Mouse (Mus musculus) liver, adult 2 months (tissue): Measurements from ENCODE around the gene Cdx2. TPM values are rescaled to one million over a fixed set of nuclear protein-coding genes. Genes with fewer than 3 reads are reported as not detected.

Experiments used
- DNase-seq: peaks from one replicate; pipeline ENCODE4 v3.0.0-alpha.2; 2011; ENCODE audit warnings: low read depth, low spot score; ENCODE audit errors: extremely low read depth
- H3K27ac ChIP-seq: fragments of 200-500 bp; replicated peaks from 2 replicates; pipeline ENCODE4 v1.5.1; 2012; ENCODE audit warnings: low read depth, mild to moderate bottlenecking, control low read depth, inconsistent platforms, low read length; ENCODE audit not compliant: insufficient read depth
- H3K27me3 ChIP-seq: fragments of 200-500 bp; 2 replicates; pipeline ENCODE4 v1.6.1; 2012; ENCODE audit warnings: mild to moderate bottlenecking, moderate library complexity, low read length, inconsistent platforms; ENCODE audit not compliant: control insufficient read depth, insufficient read depth
- H3K36me3 ChIP-seq: fragments of 200-500 bp; 2 replicates; pipeline ENCODE4 v1.6.1; 2012; ENCODE audit warnings: low read length, inconsistent platforms; ENCODE audit not compliant: control insufficient read depth, insufficient read depth
- H3K4me1 ChIP-seq: fragments of 200-500 bp; 2 replicates; pipeline ENCODE4 v1.6.1; 2011; ENCODE audit warnings: low read length; ENCODE audit not compliant: control insufficient read depth, insufficient read depth
- H3K4me3 ChIP-seq: fragments of 200-500 bp; 2 replicates; pipeline ENCODE4 v1.5.1; 2011; ENCODE audit warnings: low read depth, mild to moderate bottlenecking, control low read depth, low read length, moderate library complexity; ENCODE audit not compliant: insufficient read depth
- H3K79me2 ChIP-seq: fragments of 200-500 bp; 2 replicates; pipeline ENCODE4 v1.6.1; 2012; ENCODE audit warnings: inconsistent platforms, mild to moderate bottlenecking, low read length, moderate library complexity; ENCODE audit not compliant: control insufficient read depth, insufficient read depth
- H3K9ac ChIP-seq: fragments of 200-500 bp; 2 replicates; pipeline ENCODE4 v1.6.1; 2012; ENCODE audit warnings: low read depth, mild to moderate bottlenecking, control low read depth, inconsistent platforms, low read length
- CTCF ChIP-seq: fragments of 200-500 bp; IDR thresholded peaks from 2 replicates; pipeline ENCODE4 v1.5.1; 2011; ENCODE audit warnings: low read depth, low read length, control low read depth
- POLR2A ChIP-seq: fragments of 200-500 bp; IDR thresholded peaks from 2 replicates; pipeline ENCODE4 v1.6.1; 2011; ENCODE audit warnings: low read length, control low read depth; ENCODE audit not compliant: insufficient read depth; ENCODE audit errors: extremely low read depth
- whole genome bisulfite sequencing: fragments of 180-500 bp; shearing (Covaris S2); methylation state at CpG from one replicate; pipeline ENCODE4 v1.1.7; 2018; 5-methylcytosine and 5-hydroxymethylcytosine counted together
- polyA plus RNA-seq: library from polyadenylated mRNA; depleted of rRNA; stranded (reverse); fragments of >200 nt; gene quantifications from 2 replicates; pipeline ENCODE4 v1.2.3, GENCODE M21; 2012; rRNA removed
- total RNA-seq: library from RNA; depleted of rRNA; stranded (reverse); fragments of >200 nt; gene quantifications from 2 replicates; pipeline ENCODE4 v1.2.3, GENCODE M21; 2014; rRNA removed

The Cdx2 gene
- total and polyA plus RNA-seq, 2 experiments: 0.04 TPM; not detected in 1

DNA sequence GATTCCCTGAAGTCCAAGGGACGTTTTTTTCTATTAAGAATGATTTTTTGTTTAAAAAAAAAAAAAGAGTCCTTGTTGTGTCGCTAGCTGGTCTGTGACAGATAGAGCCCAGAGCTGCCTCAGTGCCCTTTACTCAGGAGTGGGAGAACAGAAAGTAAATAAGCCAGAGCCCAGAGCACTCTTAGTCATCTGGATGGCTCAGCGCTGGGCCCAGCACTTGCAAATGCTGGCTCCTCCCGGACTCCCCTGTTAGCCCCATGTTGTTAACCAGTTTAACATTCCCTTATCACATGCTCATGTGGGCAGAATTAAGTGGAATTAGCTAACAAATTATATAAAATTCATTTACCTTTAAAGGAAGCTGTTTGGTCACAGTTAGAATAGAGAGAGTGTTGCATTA is 43.1 kb downstream of the Cdx2 start:
- TF ChIP-seq POLR2A (no peak), CTCF (no peak)
- WGBS: 30% methylated on average over 4 of the region's 4 CpGs
- H3K79me2 ChIP-seq: no peaks in the 10 kb centered on the region
- H3K9ac ChIP-seq: no peak overlapping the region
- no peaks in the 10 kb centered on the region for H3K36me3 ChIP-seq
- no peaks in the 10 kb centered on the region for H3K4me1 ChIP-seq
- H3K27ac ChIP-seq: no peak overlapping the region
- no peak for DNase-seq
- peaks cover 17% of the 10 kb centered on the region for H3K27me3 ChIP-seq
- no peak overlapping the region for H3K4me3 ChIP-seq

DNA sequence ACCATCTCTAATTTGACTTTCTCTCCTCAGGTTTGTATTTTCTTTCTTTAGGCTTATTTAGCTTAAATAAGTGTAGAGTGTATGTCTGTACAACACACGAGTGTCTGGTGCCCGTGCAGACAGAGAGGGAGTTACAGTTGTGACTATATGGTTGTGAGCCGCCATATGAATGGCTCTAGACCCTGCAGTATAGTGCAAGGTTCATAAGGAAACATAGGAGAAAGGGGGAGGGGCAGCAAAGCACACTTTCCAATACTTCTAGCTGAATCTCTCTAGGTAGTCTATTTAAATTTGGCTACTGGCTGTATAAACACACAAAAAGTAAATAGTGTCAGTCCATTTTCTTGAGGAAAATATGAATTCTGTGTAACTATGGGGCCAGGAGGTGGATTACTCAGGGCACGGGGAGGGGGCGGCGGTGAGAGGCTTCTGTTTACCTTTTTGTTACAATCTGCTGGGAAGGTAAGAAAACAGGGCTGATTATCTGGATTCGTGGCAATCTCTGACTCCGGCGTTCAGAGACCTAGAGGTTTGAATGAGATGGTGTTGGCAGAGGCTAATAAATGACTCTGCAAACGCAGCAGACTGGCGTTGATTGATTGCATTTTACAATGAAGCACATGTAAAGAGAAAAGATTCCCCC is 45.0 kb downstream of the Cdx2 start:
- H3K79me2 ChIP-seq: no peaks in the 10 kb centered on the region
- H3K4me1 ChIP-seq: no peaks in the 10 kb centered on the region
- H3K4me3 ChIP-seq: no peak overlapping the region
- DNase-seq: no peak
- no peaks in the 10 kb centered on the region for H3K36me3 ChIP-seq
- no peak for TF ChIP-seq POLR2A
- no peak for TF ChIP-seq CTCF
- H3K27ac ChIP-seq: no peak overlapping the region
- 39% methylated on average over 11 of the region's 11 CpGs for WGBS
- H3K27me3 ChIP-seq: peaks cover 9% of the 10 kb centered on the region; the same call in 1 of the 2 replicates
- no peak overlapping the region for H3K9ac ChIP-seq

DNA sequence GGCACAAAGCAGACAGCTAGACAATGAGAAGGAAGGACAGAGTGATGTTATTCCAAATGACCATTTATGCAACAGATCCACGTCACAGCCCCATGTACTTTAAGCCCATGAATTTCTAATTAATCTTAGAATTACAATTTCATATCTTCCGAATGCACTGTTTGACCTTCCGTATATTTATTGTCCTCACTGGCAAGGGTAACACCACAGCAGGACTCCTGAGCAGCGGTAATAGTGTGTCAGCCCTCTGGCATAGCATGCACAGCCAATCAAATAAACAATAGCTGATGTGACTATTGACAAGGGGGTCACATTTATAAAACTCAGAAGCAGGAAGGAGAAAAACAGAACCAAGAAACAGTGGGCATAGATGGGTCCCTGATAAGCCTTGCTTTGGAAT is 46.3 kb downstream of the Cdx2 start:
- TF ChIP-seq POLR2A (no peak), CTCF (no peak)
- Histone ChIP-seq H3K36me3 (no peaks in the 10 kb centered on the region), H3K27me3 (0 out of 2 replicates have a peak, but pooled peaks cover 5% of the 10 kb centered on the region), H3K4me3 (no peak overlapping the region), H3K79me2 (no peaks in the 10 kb centered on the region), H3K4me1 (no peaks in the 10 kb centered on the region), H3K27ac (no peak overlapping the region), H3K9ac (no peak overlapping the region)
- no peak for DNase-seq
- 86% methylated on average over 4 of the region's 4 CpGs for WGBS

DNA sequence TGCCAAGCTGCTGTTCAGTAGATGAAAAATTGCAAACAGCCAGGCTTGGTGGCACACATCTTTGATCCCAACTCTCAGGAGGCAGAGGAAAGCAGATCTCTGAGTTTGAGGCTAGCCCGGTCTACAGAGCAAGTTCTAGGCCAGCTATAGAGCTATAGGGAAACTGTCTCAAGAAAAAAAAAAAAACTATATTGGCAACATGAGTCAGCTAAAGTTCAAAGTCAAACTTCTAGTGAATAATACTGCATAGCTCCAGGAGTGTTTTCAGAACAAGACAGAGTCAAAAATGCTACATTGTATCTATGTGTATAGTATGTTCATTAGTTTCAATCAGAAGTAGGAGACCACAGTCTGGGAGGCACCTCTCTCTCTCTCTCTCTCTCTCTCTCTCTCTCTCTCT is 46.9 kb downstream of the Cdx2 start:
- no peaks in the 10 kb centered on the region for H3K4me1 ChIP-seq
- no peak for TF ChIP-seq POLR2A
- no peak for TF ChIP-seq CTCF
- H3K4me3 ChIP-seq: no peak overlapping the region
- H3K27me3 ChIP-seq: 0 out of 2 replicates have a peak, but pooled peaks cover 3% of the 10 kb centered on the region
- H3K36me3 ChIP-seq: no peaks in the 10 kb centered on the region
- H3K27ac ChIP-seq: no peak overlapping the region
- 97% methylated on average over 1 of the region's 1 CpGs for WGBS
- no peaks in the 10 kb centered on the region for H3K79me2 ChIP-seq
- no peak overlapping the region for H3K9ac ChIP-seq
- no peak for DNase-seq

Other genes with a start within 250 kb of the Cdx2 start
- gene Lnx2, start 230.7 kb downstream of the Cdx2 start, total RNA-seq: 11.0 and 14.4 TPM in 2 replicates
- 19.7 and 24.1 TPM in 2 replicates for gene Lnx2, start 230.7 kb downstream of the Cdx2 start, polyA plus RNA-seq
- 48.5 and 52.1 TPM in 2 replicates for gene Polr1d, start 230.2 kb downstream of the Cdx2 start, total RNA-seq
- gene Polr1d, start 230.2 kb downstream of the Cdx2 start, polyA plus RNA-seq: 18.2 and 21.7 TPM in 2 replicates
- gene Gsx1, start 118.6 kb downstream of the Cdx2 start, total RNA-seq: not detected in 2 replicates
- gene Gsx1, start 118.6 kb downstream of the Cdx2 start, polyA plus RNA-seq: not detected in 2 replicates
- not detected in 2 replicates for gene Pdx1, start 37.3 kb downstream of the Cdx2 start, total RNA-seq
- gene Pdx1, start 37.3 kb downstream of the Cdx2 start, polyA plus RNA-seq: not detected in 2 replicates
- gene Urad, start 15.2 kb upstream of the Cdx2 start, total RNA-seq: 106 and 128 TPM in 2 replicates
- gene Urad, start 15.2 kb upstream of the Cdx2 start, polyA plus RNA-seq: 154 and 217 TPM in 2 replicates
- 0.18 and 0.27 TPM in 2 replicates for gene Flt3, start 93.2 kb upstream of the Cdx2 start, total RNA-seq
- 0.14 and 0.16 TPM in 2 replicates for gene Flt3, start 93.2 kb upstream of the Cdx2 start, polyA plus RNA-seq
- 42.7 and 47.1 TPM in 2 replicates for gene Pan3, start 122.9 kb upstream of the Cdx2 start, total RNA-seq
- 6.9 and 11.6 TPM in 2 replicates for gene Pan3, start 122.9 kb upstream of the Cdx2 start, polyA plus RNA-seq